Mouse (Mus musculus) layer of hippocampus, postnatal 14 days (tissue): Measurements from ENCODE around the gene Mmp11. TPM values are rescaled to one million over a fixed set of nuclear protein-coding genes. Genes with fewer than 3 reads are reported as not detected.

Experiments
- DNase-seq, 2 experiments: peaks; one replicate each; pipeline ENCODE4 v3.0.0; 2021 to 2022; ENCODE audit warnings: low spot score in 2 of 2, mixed read lengths in 1 of 2
- long read RNA-seq, 2 experiments: library from polyadenylated mRNA; stranded (forward); transcript quantifications; one replicate each; pipeline ENCODE4 v2.0.0; 2021
- total RNA-seq, 2 experiments: library from RNA; stranded (reverse); gene quantifications; 2 replicates each; pipeline ENCODE4 v1.2.3; 2021

The Mmp11 gene
- 1 to 10 TPM; 2.3 to 3.3 TPM for total RNA-seq
- long read RNA-seq, experiment 1, partial matches to known transcripts = 0 of 2 reads
- long read RNA-seq, experiment 1, other reads (novel, unspliced or antisense) = 2 of 2 reads
- long read RNA-seq, experiment 2, partial matches to known transcripts = 2 of 4 reads
- long read RNA-seq, experiment 2, other reads (novel, unspliced or antisense) = 2 of 4 reads

DNA sequence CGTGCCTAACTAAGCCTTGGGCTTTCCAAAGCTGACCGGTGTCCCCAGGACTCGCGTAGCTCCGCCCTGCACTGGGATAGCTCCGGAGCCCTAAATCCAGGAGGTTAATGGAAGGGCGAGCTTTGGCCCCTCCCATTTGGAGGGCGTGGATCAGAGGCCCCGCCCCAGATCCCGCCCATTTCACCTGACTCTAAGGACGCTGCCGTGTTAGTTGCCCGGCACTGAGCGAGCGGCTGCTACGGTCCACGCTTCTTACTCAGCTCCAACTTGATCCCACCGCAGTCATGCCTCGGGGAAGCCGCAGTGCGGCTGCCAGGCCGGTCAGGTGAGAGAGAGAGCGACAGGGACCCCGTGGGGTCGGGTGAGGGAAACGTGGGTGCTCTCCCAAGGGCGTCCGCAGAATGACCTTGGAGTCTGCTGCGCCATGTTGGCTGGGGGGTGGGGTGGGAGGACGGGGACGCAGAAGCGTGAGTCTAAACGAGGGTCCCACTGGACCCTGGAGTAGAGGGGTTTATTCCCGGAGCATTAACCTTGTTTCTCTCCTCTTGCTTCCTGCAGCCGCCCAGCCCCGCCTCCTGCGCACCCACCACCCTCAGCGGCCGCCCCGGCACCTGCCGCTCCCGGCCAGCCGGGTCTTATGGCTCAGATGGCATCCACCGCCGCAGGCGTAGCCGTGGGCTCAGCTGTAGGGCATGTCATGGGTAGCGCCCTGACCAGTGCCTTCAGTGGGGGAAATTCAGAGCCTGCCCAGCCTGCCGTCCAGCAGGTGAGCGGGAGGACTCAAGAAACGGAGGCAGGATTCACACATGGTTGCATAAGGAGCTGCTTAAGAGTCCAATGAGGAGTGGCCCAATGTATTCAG lies at the start of gene Mmp11:
TSS of gene Mmp11 (minus strand) at position 817 of the 862 bp plus-strand sequence.
- DNase-seq = peak; percentile 65 to 73

DNA sequence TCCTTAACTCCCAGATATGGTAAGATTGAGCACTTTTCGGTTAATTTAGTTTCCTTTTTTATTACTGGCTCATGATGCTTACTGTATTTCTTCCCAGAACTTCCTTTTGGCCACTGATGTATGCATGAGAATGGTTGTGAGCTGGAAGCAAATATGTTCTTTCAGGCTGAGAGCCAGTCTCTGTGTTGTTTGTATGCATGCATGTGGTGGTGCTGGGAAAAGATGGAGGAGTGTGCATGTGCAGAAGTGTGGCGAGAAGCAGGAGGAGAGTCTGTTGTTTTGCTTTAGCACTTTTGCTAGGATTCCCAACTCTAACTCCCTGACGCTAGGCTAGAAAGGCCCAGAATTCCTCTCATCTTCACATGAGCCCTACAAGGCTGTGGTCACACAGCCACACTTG lies 43.1 kb upstream of the Mmp11 start:
- peak in 1 of 2 experiments; percentile 31 for DNase-seq

DNA sequence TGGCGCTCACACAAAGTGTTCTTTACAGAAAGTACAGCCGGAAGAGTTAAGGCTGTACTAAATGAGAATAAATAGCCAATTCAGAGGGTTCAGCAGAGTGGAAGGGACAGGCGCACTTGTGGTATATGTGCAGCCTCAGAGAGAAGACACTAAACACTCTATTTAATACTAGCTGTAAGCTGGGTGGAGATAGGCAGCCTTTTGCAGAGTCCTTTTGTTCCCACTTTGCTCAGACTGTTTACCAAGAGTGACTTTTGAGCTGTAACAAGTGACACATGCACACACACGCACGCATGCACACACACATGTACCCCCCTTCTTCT lies 42.5 kb upstream of the Mmp11 start:
- no peak for DNase-seq

DNA sequence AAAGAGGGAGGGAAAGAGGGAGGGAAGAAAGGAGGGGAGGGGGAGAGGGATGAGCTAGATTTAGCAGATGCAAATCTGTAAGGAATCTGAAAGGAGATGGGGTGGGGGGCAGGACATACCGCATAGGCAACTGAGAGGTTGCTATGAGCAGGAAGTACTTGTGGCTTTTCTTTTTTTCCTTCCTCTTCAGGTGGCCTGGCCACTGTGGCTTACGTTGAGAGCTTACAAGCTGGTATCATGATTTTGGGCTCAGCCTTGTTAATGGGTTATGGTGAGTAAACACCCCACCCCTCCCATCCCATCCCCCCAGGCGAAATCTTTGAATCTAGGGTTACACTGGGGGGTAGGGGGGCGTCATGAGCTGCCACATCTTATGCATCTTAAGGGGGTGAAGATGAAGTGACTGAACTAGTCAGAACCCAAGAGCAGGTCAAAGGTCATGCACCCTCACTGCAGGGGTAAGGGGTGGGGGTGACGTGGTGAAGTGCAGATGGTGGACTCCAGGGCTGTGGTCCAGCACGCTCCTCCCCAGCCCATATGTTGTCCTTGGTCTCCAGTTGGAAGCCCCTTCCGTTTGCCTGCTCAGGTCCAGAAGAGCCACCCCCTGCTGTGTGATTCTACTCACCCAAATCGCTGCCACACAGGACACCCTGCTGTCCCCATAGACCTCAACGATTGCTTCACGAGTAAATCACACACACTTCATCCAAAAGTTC lies 42.0 kb upstream of the Mmp11 start:
- no peak for DNase-seq

DNA sequence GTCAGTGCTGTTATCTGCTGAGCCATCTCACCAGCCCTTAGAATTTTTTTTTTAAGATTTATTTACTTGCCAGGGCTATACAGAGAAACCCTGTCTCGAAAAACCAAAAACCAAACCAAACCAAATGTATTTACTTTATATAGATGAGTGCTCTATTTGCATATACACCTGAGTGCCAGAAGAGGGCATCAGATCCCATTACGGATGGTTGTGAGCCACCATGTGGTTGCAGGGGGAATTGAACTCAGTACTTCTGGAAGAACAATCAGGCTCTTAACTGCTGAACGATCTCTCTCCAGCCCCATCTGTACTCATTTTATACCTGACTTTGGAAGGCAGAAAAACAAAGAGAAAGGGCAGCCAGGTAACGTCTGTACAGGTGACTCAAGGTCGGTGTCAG lies 38.9 kb upstream of the Mmp11 start:
- no peak for DNase-seq

DNA sequence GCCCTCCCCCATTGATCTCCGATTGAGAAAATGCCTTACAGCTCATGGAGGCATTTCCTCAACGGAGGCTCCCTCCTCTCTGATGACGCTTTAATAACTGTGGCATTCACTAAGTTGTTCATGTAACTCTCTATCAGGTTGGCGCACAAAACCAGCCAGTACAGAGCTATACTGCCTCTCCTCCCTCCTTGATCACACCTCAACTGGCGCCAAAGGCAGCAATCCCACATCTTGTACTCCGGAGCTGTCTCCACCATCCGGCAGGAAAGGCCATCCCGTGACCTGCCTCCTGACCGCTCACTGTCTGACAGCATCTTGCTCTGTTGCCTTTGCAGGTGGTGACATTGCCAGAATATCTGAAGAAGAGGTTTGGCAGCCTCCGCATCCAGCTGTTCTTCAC lies 37.5 kb upstream of the Mmp11 start:
- DNase-seq = no peak

- no peak for DNase-seq
Observed at GRCm38 (mm10) chr10:75954381-75954811, 18.1 kb upstream of the Mmp11 start, which contains the start of gene Gm5134. Gene Gm5134 (plus strand): TSS chr10:75954514.

- peak; percentile 51 to 60 for DNase-seq
Observed at GRCm38 (mm10) chr10:75951424-75952050, 15.2 kb upstream of the Mmp11 start.

- no peak for DNase-seq
Observed at GRCm38 (mm10) chr10:75950791-75951210, 14.5 kb upstream of the Mmp11 start.

DNA sequence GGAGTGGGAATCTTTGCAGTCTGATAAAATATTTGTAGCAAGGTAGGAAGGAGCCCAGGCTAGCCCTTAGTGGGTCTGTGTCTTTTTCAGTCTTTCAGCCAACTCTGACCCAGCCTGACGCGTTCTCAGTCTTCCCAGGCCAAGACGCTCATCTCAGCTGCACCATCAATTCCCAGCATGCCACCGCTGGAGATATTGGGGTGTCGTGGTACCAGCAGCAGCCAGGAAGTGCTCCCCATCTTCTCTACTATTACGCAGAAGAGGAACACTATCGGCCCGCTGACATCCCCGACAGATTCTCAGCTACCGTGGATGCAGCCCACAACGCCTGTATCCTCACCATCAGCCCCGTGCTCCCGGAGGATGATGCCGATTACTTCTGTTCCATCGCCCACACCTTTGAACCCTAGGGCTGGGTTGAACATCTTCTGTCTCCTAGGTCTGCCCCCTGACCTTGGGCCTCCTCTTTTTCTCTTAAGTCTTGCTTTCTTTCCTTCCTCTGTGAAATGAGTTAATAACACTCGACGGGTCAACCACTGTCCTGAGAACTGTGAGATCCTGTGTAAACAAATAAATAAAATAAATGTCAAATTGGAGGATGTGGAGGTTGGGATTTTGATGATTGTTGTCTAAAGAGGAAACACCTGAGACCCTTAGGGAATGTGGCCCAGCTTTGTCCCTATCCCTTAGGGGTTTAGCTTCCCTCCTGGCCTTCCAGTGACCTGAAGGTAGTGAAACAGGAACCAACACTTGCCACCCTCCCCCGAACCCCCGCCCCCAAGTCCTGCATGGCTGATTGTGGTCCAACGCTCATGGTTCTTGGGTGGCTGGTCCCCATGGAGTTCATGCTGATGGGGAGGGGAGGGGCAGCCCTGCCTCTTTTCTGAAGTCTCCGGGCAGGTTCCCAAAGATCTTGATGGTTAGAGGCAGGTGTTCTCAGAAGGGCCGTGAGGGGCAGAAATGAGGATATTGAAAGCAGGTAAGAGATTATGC lies 13.1 kb upstream of the Mmp11 start:
- no peak for DNase-seq

DNA sequence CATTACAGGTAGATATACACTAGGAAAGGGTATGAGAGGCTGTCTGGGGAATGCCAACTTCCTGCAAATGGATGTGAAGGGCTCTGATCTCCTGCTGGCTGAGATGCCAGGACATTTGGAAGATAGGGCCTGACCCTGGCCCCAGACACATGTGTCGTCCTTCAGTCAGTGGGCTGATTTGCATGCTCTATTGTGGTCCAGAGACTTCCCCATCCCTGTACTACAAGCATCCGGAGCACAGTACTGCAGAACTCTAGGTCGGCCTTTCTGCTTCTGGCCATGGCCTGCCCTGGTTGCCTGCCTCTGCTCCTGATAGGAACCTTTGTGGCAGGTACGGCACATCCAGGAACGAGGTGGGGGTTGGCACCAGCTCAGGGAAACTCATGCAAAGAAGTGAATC lies 11.8 kb upstream of the Mmp11 start:
- no peak for DNase-seq

- DNase-seq = no peak
Observed at GRCm38 (mm10) chr10:75945896-75946295, 9.6 kb upstream of the Mmp11 start.

DNA sequence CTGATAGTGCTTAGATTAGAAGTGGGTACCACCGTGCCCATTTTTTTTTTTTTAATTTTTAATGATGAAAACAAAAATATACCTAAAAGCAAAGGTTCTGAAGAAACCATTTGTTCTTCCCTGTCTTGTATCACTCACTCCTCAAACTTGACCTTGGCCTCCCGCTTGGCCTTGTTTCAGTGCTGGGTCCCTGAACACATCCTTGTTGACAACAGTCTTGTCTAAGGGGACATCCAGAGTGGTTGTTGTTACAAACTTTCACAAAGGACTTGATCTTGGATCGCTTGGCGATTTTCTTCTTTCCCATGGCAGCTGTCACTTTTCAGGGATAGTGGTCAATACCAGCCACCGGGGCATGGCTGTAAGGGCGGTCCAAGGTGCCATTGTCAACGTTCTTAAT lies 8.9 kb upstream of the Mmp11 start:
- DNase-seq = no peak

GRCm38 (mm10) chr10:75944066-75944772 lies 7.9 kb upstream of the Mmp11 start:
- no peak for DNase-seq

- no peak for DNase-seq
Observed at GRCm38 (mm10) chr10:75942736-75943477, 6.6 kb upstream of the Mmp11 start, which contains the start of gene Vpreb3. Gene Vpreb3 (plus strand): TSS chr10:75943057.

DNA sequence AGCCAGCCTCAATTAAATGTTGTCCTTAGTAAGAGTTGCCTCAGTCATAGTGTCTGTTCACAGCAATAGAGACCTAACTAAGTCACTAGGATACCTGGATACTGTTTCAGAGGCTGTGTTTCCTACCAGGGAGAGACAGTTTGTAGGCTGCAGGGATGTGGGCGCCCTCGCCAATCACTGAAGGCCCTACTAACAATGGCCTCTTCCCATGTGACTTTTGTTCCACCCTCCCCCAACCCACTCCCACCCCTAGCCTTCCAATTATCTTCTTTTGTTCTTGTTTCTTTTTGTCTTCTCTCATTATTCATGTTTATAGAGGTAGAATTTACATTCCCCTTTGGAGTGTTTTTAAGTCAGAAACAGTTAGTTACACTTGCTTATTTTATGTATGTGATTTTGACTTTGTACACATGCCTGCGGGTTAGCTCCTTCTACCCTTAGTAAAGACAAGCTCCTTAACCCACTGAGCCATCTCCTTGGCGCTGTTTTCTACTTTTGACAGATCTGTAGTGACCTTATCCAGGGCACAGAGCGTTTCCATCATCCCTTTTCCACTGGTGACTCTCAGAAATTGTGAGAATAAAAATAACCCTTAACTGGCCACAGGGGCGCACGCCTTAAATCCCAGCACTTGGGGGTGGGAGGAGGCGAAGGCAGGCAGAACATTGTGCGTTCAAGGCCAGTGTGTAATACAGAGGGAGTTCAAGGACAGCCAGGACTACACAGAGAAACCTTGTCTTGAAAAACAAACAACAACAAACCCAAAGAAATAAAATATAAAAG lies 4.9 kb upstream of the Mmp11 start:
- DNase-seq = no peak

DNA sequence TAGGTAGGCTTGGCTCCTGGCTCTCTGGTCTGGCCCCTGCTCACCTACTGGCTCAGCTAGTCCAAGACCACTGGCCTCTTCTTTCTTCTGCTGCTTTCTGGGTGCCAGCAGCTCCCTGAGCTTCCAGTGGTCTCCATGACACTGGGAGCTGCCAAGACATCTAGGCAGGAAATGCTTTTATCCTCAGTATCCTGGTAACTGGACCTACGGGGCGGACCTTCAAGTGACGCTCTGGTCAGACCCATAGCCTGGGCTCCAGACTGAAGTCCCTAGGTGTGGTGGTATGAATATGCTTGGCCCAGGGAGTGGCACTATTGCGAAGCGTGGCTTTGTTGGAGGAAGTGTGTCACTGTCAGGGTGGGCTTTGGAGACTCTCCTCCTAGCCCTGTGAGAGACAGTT lies 4.2 kb upstream of the Mmp11 start, which contains the start of gene Gm867:
TSS of gene Gm867 (minus strand) at position 153 of the 400 bp plus-strand sequence.
- DNase-seq = no peak
